Mouse (Mus musculus) left cerebral cortex, adult 8-10 months (tissue): Measurements from ENCODE around the gene Polm. TPM values are rescaled to one million over a fixed set of nuclear protein-coding genes. Genes with fewer than 3 reads are reported as not detected.

Experiments used
- total RNA-seq, 4 experiments: library from RNA; stranded (reverse); gene quantifications; 2 replicates each; pipeline ENCODE4 v1.2.4; 2022

The Polm gene
- total RNA-seq, 4 experiments from 2014 or later: 9.8 to 14.5 (median 13.4) TPM

Other genes starting within 250 kb of the Polm start
- gene Mrps24, start 122.3 kb downstream of the Polm start, total RNA-seq: 10 to 100 TPM; 58.0 to 65.8 (median 61.4) TPM
- gene Urgcp, start 75.6 kb downstream of the Polm start, total RNA-seq: 10 to 100 TPM; 71.7 to 74.7 (median 73.3) TPM
- gene Dbnl, start 49.5 kb downstream of the Polm start, total RNA-seq: 10 to 100 TPM; 59.1 to 73.2 (median 66.7) TPM
- gene Pgam2, start 34.3 kb downstream of the Polm start, total RNA-seq: 10 to 100 TPM in 3 of 4 experiments, 1 to 10 TPM in 1; 8.3 to 11.8 (median 10.7) TPM
- 10 to 100 TPM; 22.3 to 25.7 (median 24.6) TPM for gene Aebp1, start 23.9 kb upstream of the Polm start, total RNA-seq
- gene Pold2, start 40.3 kb upstream of the Polm start, total RNA-seq: 10 to 100 TPM; 22.1 to 26.9 (median 23.4) TPM
- not detected for gene Myl7, start 60.8 kb upstream of the Polm start, total RNA-seq
- gene Gck, start 112.1 kb upstream of the Polm start, total RNA-seq: 1 to 10 TPM in 3 of 4 experiments, under 1 TPM in 1; 0.81 to 2.3 (median 1.2) TPM
- 10 to 100 TPM; 77.3 to 84.9 (median 82.7) TPM for gene Ykt6, start 117.7 kb upstream of the Polm start, total RNA-seq
- 100 to 1,000 TPM; 652 to 710 (median 699) TPM for gene Camk2b, start 228.3 kb upstream of the Polm start, total RNA-seq